Mouse (Mus musculus) left cerebral cortex, adult 2 months (tissue): ENCODE results near the gene Zbtb40. TPM values are rescaled to one million over a fixed set of nuclear protein-coding genes. Genes with fewer than 3 reads are reported as not detected.

Source experiments
- DNase-seq, 2 experiments: peaks; one replicate each; pipeline ENCODE4 v3.0.0; 2021 to 2022; ENCODE audit warnings: low spot score in 2 of 2, mixed read lengths in 1 of 2; ENCODE audit errors: extremely low spot score in 1 of 2
- H3K27ac ChIP-seq: fragments of 200-600 bp; 2 replicates; pipeline ENCODE4 v1.8.1; 2022
- H3K4me3 ChIP-seq: fragments of 200-600 bp; 2 replicates; pipeline ENCODE4 v1.8.1; 2022
- CTCF ChIP-seq: fragments of 200-600 bp; IDR thresholded peaks from 2 replicates; pipeline ENCODE4 v1.8.1; 2022; ENCODE audit warnings: antibody characterized with exemption, mild to moderate bottlenecking, moderate library complexity
- intact Hi-C: fragments of 180-260 bp; cut with DNase I; formaldehyde crosslinking; loops from one replicate; pipeline ENCODE4 v1.15.1; 2025
- long read RNA-seq, 2 experiments: library from polyadenylated mRNA; stranded (forward); transcript quantifications; one replicate each; pipeline ENCODE4 v2.0.0; 2021; ENCODE audit warnings: borderline mapping rate in 2 of 2
- total RNA-seq, 2 experiments: library from RNA; stranded (reverse); gene quantifications; 2 replicates each; pipeline ENCODE4 v1.2.3; 2021

The Zbtb40 gene
- 10 to 100 TPM; 13.7 to 15.7 TPM for total RNA-seq
- long read RNA-seq, experiment 1, full-length matches to known transcripts: 3 of 14 reads
- long read RNA-seq, experiment 1, partial matches to known transcripts: 3 of 14 reads
- long read RNA-seq, experiment 1, other reads (novel, unspliced or antisense): 8 of 14 reads
- long read RNA-seq, experiment 2, full-length matches to known transcripts: 1 of 16 reads
- long read RNA-seq, experiment 2, partial matches to known transcripts: 2 of 16 reads
- long read RNA-seq, experiment 2, other reads (novel, unspliced or antisense): 13 of 16 reads

- intact Hi-C loops: no loop called here
- no peak for TF ChIP-seq CTCF
- Histone ChIP-seq H3K27ac (peak within 1 kb of the TSS; percentile 65), H3K4me3 (peak within 1 kb of the TSS; percentile 100)
- DNase-seq: peak; percentile 93 to 96
These were observed at the start of gene Zbtb40 for GRCm38 (mm10) chr4:137048550-137049032. Gene Zbtb40 (minus strand): TSS chr4:137048801.

GRCm38 (mm10) chr4:137097984-137098327 is 49.4 kb upstream of the Zbtb40 start:
- no peak for TF ChIP-seq CTCF
- Histone ChIP-seq H3K27ac (no peak overlapping the region), H3K4me3 (no peak overlapping the region)
- no peak for DNase-seq
- intact Hi-C loops: no loop called here

- no peak for DNase-seq
- TF ChIP-seq CTCF: no peak
- no peak overlapping the region for H3K27ac ChIP-seq
- intact Hi-C loops: no loop called here
- H3K4me3 ChIP-seq: no peak overlapping the region
These were observed 48.8 kb upstream of the Zbtb40 start for GRCm38 (mm10) chr4:137097246-137097983.

GRCm38 (mm10) chr4:137096353-137096752 is 47.8 kb upstream of the Zbtb40 start:
- TF ChIP-seq CTCF: no peak
- Histone ChIP-seq H3K4me3 (no peak overlapping the region), H3K27ac (no peak overlapping the region)
- intact Hi-C loops: no loop called here
- no peak for DNase-seq

GRCm38 (mm10) chr4:137085083-137085810 is 36.6 kb upstream of the Zbtb40 start:
- peak in 1 of 2 experiments; percentile 37 for DNase-seq

GRCm38 (mm10) chr4:137082866-137083265 is 34.3 kb upstream of the Zbtb40 start:
- no peak for TF ChIP-seq CTCF
- H3K4me3 ChIP-seq: no peak overlapping the region
- no peak for DNase-seq
- H3K27ac ChIP-seq: no peak overlapping the region
- intact Hi-C loops: no loop called here

More at GRCm38 (mm10) chr4:137085083-137085810, 36.6 kb upstream of the Zbtb40 start:
- TF ChIP-seq CTCF: peak; percentile 50
- no peak overlapping the region for H3K27ac ChIP-seq
- no peak overlapping the region for H3K4me3 ChIP-seq
- intact Hi-C loops: loop anchor here (5.0 kb wide), 1 partner anchor 77 kb away; no protein-coding TSS in a partner anchor

GRCm38 (mm10) chr4:137081401-137081800 is 32.8 kb upstream of the Zbtb40 start:
- TF ChIP-seq CTCF: no peak
- intact Hi-C loops: no loop called here
- Histone ChIP-seq H3K27ac (no peak overlapping the region), H3K4me3 (no peak overlapping the region)
- no peak for DNase-seq

- no peak for TF ChIP-seq CTCF
- no peak for DNase-seq
- Histone ChIP-seq H3K27ac (no peak overlapping the region), H3K4me3 (no peak overlapping the region)
- intact Hi-C loops: loop anchor here (5.0 to 10.0 kb wide), 2 partner anchors 210 to 318 kb away; no protein-coding TSS in a partner anchor
These were observed 28.6 kb upstream of the Zbtb40 start for GRCm38 (mm10) chr4:137077216-137077615.

GRCm38 (mm10) chr4:137071204-137071603 is 22.6 kb upstream of the Zbtb40 start:
- H3K4me3 ChIP-seq: no peak overlapping the region
- intact Hi-C loops: loop anchor here (5.0 to 10.0 kb wide), 3 partner anchors 324 to 424 kb away; no protein-coding TSS in a partner anchor
- H3K27ac ChIP-seq: no peak overlapping the region
- no peak for DNase-seq
- no peak for TF ChIP-seq CTCF

GRCm38 (mm10) chr4:137068491-137068890 is 19.9 kb upstream of the Zbtb40 start:
- Histone ChIP-seq H3K4me3 (no peak overlapping the region), H3K27ac (no peak overlapping the region)
- DNase-seq: no peak
- TF ChIP-seq CTCF: no peak
- intact Hi-C loops: no loop called here

GRCm38 (mm10) chr4:137065846-137066245 is 17.2 kb upstream of the Zbtb40 start:
- intact Hi-C loops: no loop called here
- no peak for DNase-seq
- no peak overlapping the region for H3K27ac ChIP-seq
- TF ChIP-seq CTCF: no peak
- no peak overlapping the region for H3K4me3 ChIP-seq

GRCm38 (mm10) chr4:137054932-137055331 is 6.3 kb upstream of the Zbtb40 start:
- DNase-seq: no peak
- Histone ChIP-seq H3K4me3 (no peak overlapping the region), H3K27ac (no peak overlapping the region)
- no peak for TF ChIP-seq CTCF
- intact Hi-C loops: no loop called here
